8 mouse cellular contexts compared by ENCODE assay signal in genomic region chr17:31294363-31295214, GRCm38 (mm10). TPM values are rescaled to one million over a fixed set of nuclear protein-coding genes. Genes with fewer than 3 reads are reported as not detected.
A peak's percentile ranks its signal among the peaks of the same experiment; 100 is the strongest.
DNase-seq lines count a peak whose midpoint lies in the region; ATAC-seq and TF ChIP-seq lines count a peak whose summit lies in the region.

No protein-coding gene starts in this region.

- no peak overlapping the region for H3K4me2 ChIP-seq in kidney, embryonic 16.5 days (replicated peaks; ENCODE audit: low read depth, low read length)
- H3K4me2 ChIP-seq in heart, postnatal 0 days (ENCODE audit: low read depth, low read length) = no peak overlapping the region
- peak overlapping the region; percentile 64; the same call in 1 of the 2 replicates for H3K4me2 ChIP-seq in midbrain, postnatal 0 days (ENCODE audit: low read depth, low read length, poor library complexity, severe bottlenecking)

- TF ChIP-seq CTCF in kidney, adult 2 months (conservative IDR thresholded peaks at IDR 0.05; ENCODE audit: insufficient read depth, insufficient read length, low read depth, low read length) = 0 out of 2 replicates have a peak, but pooled peaks have one; percentile 13
- peak; percentile 82 for TF ChIP-seq CTCF in E14TG2a.4 (conservative IDR thresholded peaks at IDR 0.05; ENCODE audit: low read length)
- TF ChIP-seq CTCF in heart, postnatal 0 days (IDR thresholded peaks at IDR 0.05; ENCODE audit: low read depth) = peak; percentile 30; the same call in 1 of the 2 replicates
- peak; percentile 42 for TF ChIP-seq CTCF in midbrain, postnatal 0 days (IDR thresholded peaks at IDR 0.05)

- TF ChIP-seq EP300 in heart, postnatal 0 days (IDR thresholded peaks at IDR 0.05; ENCODE audit: low read depth) = no peak

- H3K4me3 ChIP-seq in kidney, adult 2 months (ENCODE audit: insufficient read depth, low read depth, low read length) = no peak overlapping the region
- no peak overlapping the region for H3K4me3 ChIP-seq in kidney, embryonic 16.5 days (ENCODE audit: low read length)
- H3K4me3 ChIP-seq in E14TG2a.4 (replicated peaks; ENCODE audit: low read length) = peak overlapping the region; percentile 90
- no peak overlapping the region for H3K4me3 ChIP-seq in heart, postnatal 0 days (ENCODE audit: low read depth, low read length)
- H3K4me3 ChIP-seq in midbrain, postnatal 0 days (ENCODE audit: low read depth, low read length) = no peak overlapping the region

- H3K27ac ChIP-seq in kidney, adult 2 months (ENCODE audit: insufficient read depth, low read depth, low read length) = no peak overlapping the region
- no peak overlapping the region for H3K27ac ChIP-seq in kidney, embryonic 16.5 days (ENCODE audit: low read length)
- H3K27ac ChIP-seq in heart, postnatal 0 days (ENCODE audit: low read depth) = no peak overlapping the region
- H3K27ac ChIP-seq in midbrain, postnatal 0 days (ENCODE audit: low read depth, low read length) = no peak overlapping the region

- H3K4me1 ChIP-seq in kidney, adult 2 months (ENCODE audit: control insufficient read depth, insufficient read depth, low read length) = no peaks in the 10 kb centered on the region
- H3K4me1 ChIP-seq in kidney, embryonic 16.5 days (ENCODE audit: insufficient read depth, low read length) = peaks cover 23% of the 10 kb centered on the region
- H3K4me1 ChIP-seq in E14TG2a.4 (replicated peaks; ENCODE audit: low read depth, low read length) = peaks cover 76% of the 10 kb centered on the region
- H3K4me1 ChIP-seq in heart, postnatal 0 days (ENCODE audit: control insufficient read depth, insufficient read depth) = peaks cover 30% of the 10 kb centered on the region
- peaks cover 13% of the 10 kb centered on the region for H3K4me1 ChIP-seq in midbrain, postnatal 0 days (ENCODE audit: insufficient read depth, low read length)

- H3K36me3 ChIP-seq in kidney, adult 2 months (ENCODE audit: control insufficient read depth, insufficient read depth, low read length) = no peaks in the 10 kb centered on the region
- H3K36me3 ChIP-seq in kidney, embryonic 16.5 days (ENCODE audit: insufficient read depth, low read length) = no peaks in the 10 kb centered on the region
- H3K36me3 ChIP-seq in E14TG2a.4 (ENCODE audit: insufficient read depth, low read length) = peaks cover 2% of the 10 kb centered on the region; the same call in 1 of the 2 replicates
- H3K36me3 ChIP-seq in heart, postnatal 0 days (replicated peaks; ENCODE audit: control insufficient read depth, insufficient read depth, low read length) = no peaks in the 10 kb centered on the region
- H3K36me3 ChIP-seq in midbrain, postnatal 0 days (ENCODE audit: insufficient read depth, low read length) = no peaks in the 10 kb centered on the region

- no peaks in the 10 kb centered on the region for H3K9me3 ChIP-seq in kidney, embryonic 16.5 days (ENCODE audit: low read length)
- no peaks in the 10 kb centered on the region for H3K9me3 ChIP-seq in E14TG2a.4 (ENCODE audit: low read length)
- H3K9me3 ChIP-seq in heart, postnatal 0 days (replicated peaks; ENCODE audit: control insufficient read depth, low read length) = no peaks in the 10 kb centered on the region
- no peaks in the 10 kb centered on the region for H3K9me3 ChIP-seq in midbrain, postnatal 0 days (ENCODE audit: low read length)

- no peak for DNase-seq in kidney, adult 2 months
- DNase-seq in heart, postnatal 0 days (ENCODE audit: low spot score) = no peak
- DNase-seq in midbrain, postnatal 0 days (ENCODE audit: low spot score) = no peak
- DNase-seq in frontal cortex, postnatal 36 days (ENCODE audit: low spot score in 2 of 2) = no peak
- DNase-seq in MN1 (ENCODE audit: low spot score) = no peak
- DNase-seq in kidney, postnatal 10 days = no peak

- no peak overlapping the region for H3K9ac ChIP-seq in kidney, embryonic 16.5 days (replicated peaks; ENCODE audit: low read length)
- no peak overlapping the region for H3K9ac ChIP-seq in heart, postnatal 0 days (replicated peaks; ENCODE audit: low read depth, low read length)
- no peak overlapping the region for H3K9ac ChIP-seq in midbrain, postnatal 0 days (replicated peaks; ENCODE audit: low read length, poor library complexity, severe bottlenecking)

- no peak for ATAC-seq in kidney, embryonic 16.5 days (ENCODE audit: low FRiP score, low TSS enrichment)
- ATAC-seq in heart, postnatal 0 days (ENCODE audit: insufficient read depth, low read depth) = no peak
- no peak for ATAC-seq in midbrain, postnatal 0 days (ENCODE audit: low FRiP score)

- no peaks in the 10 kb centered on the region for H3K27me3 ChIP-seq in kidney, adult 2 months (replicated peaks; ENCODE audit: control insufficient read depth, insufficient read depth, low read length)
- H3K27me3 ChIP-seq in kidney, embryonic 16.5 days (ENCODE audit: insufficient read depth, low read length) = peaks cover 8% of the 10 kb centered on the region
- no peaks in the 10 kb centered on the region for H3K27me3 ChIP-seq in E14TG2a.4 (ENCODE audit: insufficient read depth, low read length)
- no peaks in the 10 kb centered on the region for H3K27me3 ChIP-seq in heart, postnatal 0 days (ENCODE audit: control insufficient read depth, insufficient read depth, low read length)
- H3K27me3 ChIP-seq in midbrain, postnatal 0 days (ENCODE audit: insufficient read depth, low read length) = no peaks in the 10 kb centered on the region

- WGBS in kidney, adult 2 months = 82% methylated on average over 15 of the region's 15 CpGs
- WGBS in kidney, embryonic 16.5 days = 82% methylated on average over 15 of the region's 15 CpGs
- WGBS in heart, postnatal 0 days = 79% methylated on average over 15 of the region's 15 CpGs
- 87% methylated on average over 15 of the region's 15 CpGs for WGBS in midbrain, postnatal 0 days

- TF ChIP-seq POLR2A in kidney, adult 2 months (IDR thresholded peaks at IDR 0.05; ENCODE audit: low read depth, low read length) = no peak

RNA-seq across cellular contexts. Expression of gene Slc37a1, which starts 8.0 kb away (rescaled TPM):
- 6.3 and 6.5 TPM in 2 replicates for polyA plus RNA-seq in kidney, adult 2 months (2012; rRNA removed)
- 2.8 and 3.0 TPM in 2 replicates for polyA plus RNA-seq in kidney, embryonic 16.5 days (2015; fragmentation: Nextera tagmentation; extraction: Ambion mirVana)
- 16.8 and 37.9 TPM in 2 replicates for total RNA-seq in heart, postnatal 0 days (2014; rRNA removed; ENCODE audit: low replicate concordance)
- 9.7 and 13.5 TPM in 2 replicates for polyA plus RNA-seq in heart, postnatal 0 days (2015; fragmentation: Nextera tagmentation; extraction: Ambion mirVana)
- total RNA-seq in midbrain, postnatal 0 days (2014; rRNA removed) = 11.0 and 12.7 TPM in 2 replicates
- polyA plus RNA-seq in midbrain, postnatal 0 days (2015; fragmentation: Nextera tagmentation; extraction: Ambion mirVana) = 6.9 and 7.6 TPM in 2 replicates

RNA-seq across cellular contexts. Expression of gene Rsph1, which starts 17.4 kb away (rescaled TPM):
- 0.73 and 1.1 TPM in 2 replicates for polyA plus RNA-seq in kidney, adult 2 months (2012; rRNA removed)
- polyA plus RNA-seq in kidney, embryonic 16.5 days (2015; fragmentation: Nextera tagmentation; extraction: Ambion mirVana) = 2.0 and 2.3 TPM in 2 replicates
- total RNA-seq in heart, postnatal 0 days (2014; rRNA removed; ENCODE audit: low replicate concordance) = 0.27 TPM in 1 of 2 replicates, not detected in the other
- polyA plus RNA-seq in heart, postnatal 0 days (2015; fragmentation: Nextera tagmentation; extraction: Ambion mirVana) = 1.6 and 2.3 TPM in 2 replicates
- 2.8 and 3.5 TPM in 2 replicates for total RNA-seq in midbrain, postnatal 0 days (2014; rRNA removed)
- polyA plus RNA-seq in midbrain, postnatal 0 days (2015; fragmentation: Nextera tagmentation; extraction: Ambion mirVana) = 6.0 and 8.5 TPM in 2 replicates

Comparison
In these comparisons a context has a peak if more than half of its experiments do, and no peak if none do; other contexts are left out.
1. CTCF ChIP-seq: peak in every context shown above with its lines; median percentile 82 in E14TG2a.4; 42 in midbrain, postnatal 0 days; 30 in heart, postnatal 0 days; 13 in kidney, adult 2 months.